Mouse (Mus musculus): ENCODE measurements around the gene Gmppa.

Gene Gmppa

GRCm38 (mm10) chr1:75409950-75410349 lies 25.8 kb upstream of the Gmppa start:
- TF ChIP-seq GATA4 (IDR thresholded peaks at IDR 0.05; ENCODE audit: insufficient replicate concordance, low read length), result no peak

GRCm38 (mm10) chr1:75412196-75412595 lies 23.5 kb upstream of the Gmppa start:
- no peak for TF ChIP-seq GATA4 (IDR thresholded peaks at IDR 0.05; ENCODE audit: insufficient replicate concordance, low read length)

- no peak for TF ChIP-seq GATA4 (IDR thresholded peaks at IDR 0.05; ENCODE audit: insufficient replicate concordance, low read length)
Observed at GRCm38 (mm10) chr1:75413749-75414148, 22.0 kb upstream of the Gmppa start.

- no peak for TF ChIP-seq GATA4 (IDR thresholded peaks at IDR 0.05; ENCODE audit: insufficient replicate concordance, low read length)
Observed at GRCm38 (mm10) chr1:75421794-75422193, 13.9 kb upstream of the Gmppa start.

- no peak for TF ChIP-seq GATA4 (IDR thresholded peaks at IDR 0.05; ENCODE audit: insufficient replicate concordance, low read length)
Observed at GRCm38 (mm10) chr1:75422216-75422822, 13.4 kb upstream of the Gmppa start.

GRCm38 (mm10) chr1:75422823-75423471 lies 12.8 kb upstream of the Gmppa start:
- TF ChIP-seq GATA4 (IDR thresholded peaks at IDR 0.05; ENCODE audit: insufficient replicate concordance, low read length), result no peak

GRCm38 (mm10) chr1:75423780-75424390 lies 11.8 kb upstream of the Gmppa start:
- no peak for TF ChIP-seq GATA4 (IDR thresholded peaks at IDR 0.05; ENCODE audit: insufficient replicate concordance, low read length)

- no peak for TF ChIP-seq GATA4 (IDR thresholded peaks at IDR 0.05; ENCODE audit: insufficient replicate concordance, low read length)
Observed at GRCm38 (mm10) chr1:75425796-75426471, 9.8 kb upstream of the Gmppa start.

- no peak for TF ChIP-seq GATA4 (IDR thresholded peaks at IDR 0.05; ENCODE audit: insufficient replicate concordance, low read length)
Observed at GRCm38 (mm10) chr1:75438782-75439181, 3.1 kb downstream of the Gmppa start.

GRCm38 (mm10) chr1:75440661-75441060 lies 4.9 kb downstream of the Gmppa start:
- no peak for TF ChIP-seq GATA4 (IDR thresholded peaks at IDR 0.05; ENCODE audit: insufficient replicate concordance, low read length)

- no peak for TF ChIP-seq GATA4 (IDR thresholded peaks at IDR 0.05; ENCODE audit: insufficient replicate concordance, low read length)
Observed at GRCm38 (mm10) chr1:75441471-75441996, 5.8 kb downstream of the Gmppa start.

- TF ChIP-seq GATA4 (IDR thresholded peaks at IDR 0.05; ENCODE audit: insufficient replicate concordance, low read length), result no peak
Observed at GRCm38 (mm10) chr1:75442171-75442570, 6.4 kb downstream of the Gmppa start.

GRCm38 (mm10) chr1:75442811-75443210 lies 7.1 kb downstream of the Gmppa start:
- no peak for TF ChIP-seq GATA4 (IDR thresholded peaks at IDR 0.05; ENCODE audit: insufficient replicate concordance, low read length)

GRCm38 (mm10) chr1:75443247-75444024 lies 7.7 kb downstream of the Gmppa start:
- no peak for TF ChIP-seq GATA4 (IDR thresholded peaks at IDR 0.05; ENCODE audit: insufficient replicate concordance, low read length)

- TF ChIP-seq GATA4 (IDR thresholded peaks at IDR 0.05; ENCODE audit: insufficient replicate concordance, low read length), result no peak
Observed at GRCm38 (mm10) chr1:75444208-75444607, 8.5 kb downstream of the Gmppa start.
